Mouse (Mus musculus) kidney, postnatal 14 days (tissue): ENCODE results near the gene Trabd2b.

Source experiments
- DNase-seq: peaks from one replicate; pipeline ENCODE4 v3.0.0; 2022; ENCODE audit warnings: mixed read lengths

The Trabd2b gene

DNA sequence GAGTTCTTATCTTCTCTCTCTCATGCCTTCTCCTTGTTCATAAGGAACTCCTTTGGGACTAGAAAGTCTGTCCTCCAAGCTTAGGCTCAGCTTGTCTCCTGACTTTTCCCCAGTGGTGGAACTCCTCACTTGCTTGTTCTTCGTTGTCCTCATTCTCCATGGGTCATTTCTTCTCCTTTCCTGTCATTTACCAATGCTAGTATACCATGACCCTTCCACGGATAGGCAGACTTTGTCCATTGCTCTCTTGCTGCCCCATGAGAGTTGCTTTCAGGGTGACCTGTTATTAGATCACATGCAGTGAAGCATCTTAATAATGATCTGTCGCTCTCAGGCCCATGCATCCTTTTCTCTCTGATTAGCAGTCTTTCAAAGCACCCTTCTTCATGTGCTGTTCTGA lies 46.6 kb downstream of the Trabd2b start:
- DNase-seq, result no peak

DNA sequence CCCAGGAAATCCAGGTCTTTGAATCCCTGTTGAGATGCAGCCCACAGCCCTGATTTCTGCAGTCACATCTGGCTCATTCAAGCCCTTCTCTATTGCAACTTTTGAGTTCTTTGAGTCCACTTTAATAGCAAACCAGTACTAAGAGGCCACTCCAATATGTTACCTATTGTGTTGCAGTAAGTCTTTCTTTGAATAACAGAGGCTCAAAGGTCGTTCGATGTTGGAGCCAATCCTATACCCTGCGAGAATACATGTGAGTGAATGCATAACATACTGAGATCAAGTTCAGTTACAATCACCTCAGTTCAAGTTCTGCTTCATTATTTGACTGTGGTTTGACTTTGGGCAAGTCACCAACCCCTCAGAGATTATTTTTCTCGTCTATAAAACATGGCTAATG lies 47.5 kb downstream of the Trabd2b start:
- peak; percentile 59 for DNase-seq

DNA sequence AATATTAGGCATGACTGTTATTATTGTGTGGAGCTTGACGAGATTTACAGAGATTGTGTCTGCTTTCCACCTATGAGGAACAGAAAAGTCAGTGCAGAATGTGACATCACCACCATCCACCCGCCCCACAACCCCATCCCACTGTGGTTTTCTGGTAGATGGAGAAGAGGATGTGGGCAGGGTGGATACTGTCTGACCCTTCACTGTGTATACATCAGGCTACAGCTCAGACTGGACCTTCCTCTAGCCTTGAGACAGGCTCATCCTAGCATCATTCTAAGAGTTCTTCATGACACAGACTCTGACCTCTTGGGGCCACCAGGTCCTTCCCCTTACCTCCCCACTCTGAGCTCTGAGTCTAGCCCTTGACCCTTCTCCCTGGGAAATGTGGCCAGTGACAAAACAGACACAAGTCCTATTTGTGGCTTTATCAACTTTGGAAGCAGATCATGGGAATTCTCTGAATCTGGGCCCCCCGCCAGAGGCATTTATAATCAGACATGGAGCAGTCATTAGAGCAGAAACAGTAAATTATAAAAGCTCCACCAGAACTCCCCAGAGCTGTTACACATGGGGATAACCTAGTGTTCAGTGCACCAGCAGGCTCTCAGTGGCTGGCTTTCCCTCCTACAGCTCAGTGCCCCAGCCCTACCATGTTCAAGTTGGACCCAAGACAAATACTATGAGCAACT lies 48.1 kb downstream of the Trabd2b start:
- DNase-seq, result peak; percentile 66

DNA sequence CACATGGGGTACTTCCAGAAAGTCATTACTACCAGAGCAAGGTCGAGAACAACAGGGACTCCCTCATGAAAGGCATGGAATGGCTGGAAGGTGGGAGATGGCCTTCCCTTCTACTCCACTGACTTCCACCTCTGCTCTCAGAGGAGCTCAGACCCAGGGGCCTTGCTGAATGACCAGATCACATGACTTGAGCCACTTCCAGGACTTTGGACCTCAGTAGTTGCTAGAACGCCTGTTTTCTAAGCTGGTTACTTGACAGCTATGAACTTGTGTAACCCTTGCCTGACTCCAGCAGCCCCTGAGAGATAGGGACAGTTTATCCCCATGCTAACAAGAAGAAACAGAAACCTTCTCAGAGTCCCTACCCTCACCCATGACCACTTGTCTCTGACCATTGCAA lies 50.6 kb downstream of the Trabd2b start:
- peak; percentile 75 for DNase-seq

GRCm38 (mm10) chr4:114459591-114459990 lies 53.1 kb downstream of the Trabd2b start:
- DNase-seq, result no peak

DNA sequence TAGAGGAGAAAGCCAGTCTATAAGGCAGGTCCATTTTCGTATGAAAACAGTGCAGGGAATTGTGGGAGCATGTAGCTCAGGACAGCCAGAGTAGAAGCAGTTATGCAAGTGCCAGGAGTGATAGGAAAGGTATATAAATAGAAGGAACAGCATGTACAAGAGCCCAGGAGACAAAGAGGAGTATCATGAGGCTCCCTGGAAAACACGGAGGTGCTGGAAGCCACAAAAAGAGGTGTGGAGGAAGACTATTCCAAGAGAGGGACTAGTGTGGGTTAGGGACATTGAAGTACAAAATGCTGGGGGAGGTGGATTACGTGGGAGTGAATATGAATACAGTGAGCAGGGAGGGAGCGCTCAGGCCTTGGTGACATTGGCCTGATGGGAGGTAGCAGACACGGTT lies 53.9 kb downstream of the Trabd2b start:
- DNase-seq, result no peak

GRCm38 (mm10) chr4:114461093-114461492 lies 54.6 kb downstream of the Trabd2b start:
- DNase-seq, result no peak

GRCm38 (mm10) chr4:114465641-114466040 lies 59.1 kb downstream of the Trabd2b start:
- peak; percentile 65 for DNase-seq

GRCm38 (mm10) chr4:114467371-114468094 lies 61.0 kb downstream of the Trabd2b start:
- peak; percentile 69 for DNase-seq

GRCm38 (mm10) chr4:114468095-114468429 lies 61.5 kb downstream of the Trabd2b start:
- DNase-seq, result no peak

GRCm38 (mm10) chr4:114469881-114470280 lies 63.4 kb downstream of the Trabd2b start:
- no peak for DNase-seq

DNA sequence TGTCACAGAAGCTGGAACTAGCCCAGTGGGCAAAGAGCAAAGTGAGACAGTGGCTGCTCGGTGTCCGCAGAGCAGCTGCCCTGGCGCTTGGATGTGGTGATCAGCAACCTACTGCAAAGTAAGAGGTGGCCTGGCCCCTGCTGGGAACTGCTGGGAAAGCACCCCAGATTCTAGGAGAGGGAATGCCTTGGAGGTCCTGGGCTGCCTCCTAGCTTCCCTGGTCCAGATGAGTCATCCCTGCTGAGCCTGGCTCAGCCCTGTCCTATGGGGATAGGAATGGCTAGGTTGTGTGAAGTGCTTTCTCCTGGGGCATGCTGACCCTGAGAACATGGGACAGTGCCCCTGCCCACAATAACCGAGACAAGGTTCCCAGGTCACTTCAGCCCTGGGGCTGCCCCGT lies 65.6 kb downstream of the Trabd2b start:
- peak; percentile 69 for DNase-seq

- no peak for DNase-seq
Observed at GRCm38 (mm10) chr4:114476316-114476715, 69.8 kb downstream of the Trabd2b start.

- DNase-seq, result no peak
Observed at GRCm38 (mm10) chr4:114477082-114477771, 70.7 kb downstream of the Trabd2b start.

GRCm38 (mm10) chr4:114481518-114481917 lies 75.0 kb downstream of the Trabd2b start:
- no peak for DNase-seq

DNA sequence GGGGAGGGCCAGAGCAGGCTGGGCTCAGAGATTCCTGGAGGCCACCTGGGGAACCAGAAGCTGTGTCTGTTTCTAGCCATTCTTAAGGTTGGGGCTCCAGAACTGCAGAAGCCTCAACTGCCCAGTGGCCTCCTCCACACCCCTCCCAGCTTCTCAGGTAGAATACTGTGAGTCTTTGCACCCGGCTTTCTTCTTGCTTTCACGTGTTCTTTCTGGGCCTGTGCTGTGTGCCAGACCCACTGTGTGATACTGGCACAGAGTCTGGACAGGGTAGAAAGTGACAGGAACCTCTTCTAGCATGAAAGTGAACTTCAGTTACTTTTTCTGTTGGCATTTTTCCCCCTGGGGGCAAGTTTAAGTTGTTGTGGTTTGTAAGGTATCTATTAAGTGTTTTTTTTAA lies 77.6 kb downstream of the Trabd2b start:
- no peak for DNase-seq

DNA sequence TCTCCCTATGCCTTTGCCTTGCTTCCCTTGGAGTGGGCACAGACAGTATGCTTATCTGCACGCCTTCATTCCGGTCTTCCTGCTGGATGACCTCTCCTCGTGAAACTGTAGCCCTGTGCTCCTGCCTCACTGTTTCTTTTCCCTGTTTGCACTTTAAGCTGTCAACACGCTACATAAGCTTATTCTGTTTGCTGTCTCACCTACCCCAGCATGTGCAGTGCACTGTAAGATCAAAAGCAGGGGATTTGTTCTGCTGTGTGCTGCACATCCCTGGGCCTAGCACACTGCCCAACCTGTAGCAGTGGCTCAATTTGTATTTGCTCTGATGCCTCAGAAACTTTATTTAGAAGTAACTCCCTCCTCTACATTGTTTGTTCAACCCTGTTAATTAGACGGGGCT lies 79.5 kb downstream of the Trabd2b start:
- no peak for DNase-seq

DNA sequence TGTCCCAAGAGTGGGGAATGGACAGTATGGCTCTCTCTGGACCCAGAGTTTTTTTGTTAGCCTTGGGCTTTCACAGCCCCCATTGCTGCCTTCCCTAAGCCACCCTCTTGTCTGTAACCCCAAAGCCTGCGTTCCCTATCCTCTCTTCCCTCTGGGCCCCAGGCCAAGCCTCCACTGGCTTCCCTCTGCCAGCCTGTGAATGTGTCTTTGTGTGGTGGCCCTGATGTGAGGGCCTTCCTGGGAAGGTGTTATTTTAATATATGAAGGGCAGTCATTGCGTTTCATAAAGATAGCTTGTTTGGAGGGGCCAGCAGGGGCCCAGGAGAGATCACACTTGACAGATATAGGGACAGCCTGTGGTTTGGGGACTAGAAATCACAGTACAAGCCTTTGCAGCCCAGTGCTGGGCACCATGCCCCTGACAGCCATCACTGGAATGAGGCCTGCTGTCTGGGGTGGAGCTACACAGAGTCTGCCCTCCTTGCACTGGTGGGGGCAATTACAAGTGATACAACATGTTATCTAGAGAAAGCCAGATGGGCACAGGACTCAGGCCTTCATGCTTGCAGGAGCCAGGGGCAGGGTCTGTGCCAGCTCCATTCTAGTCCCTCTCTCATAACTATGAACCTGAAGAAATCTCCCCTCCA lies 80.5 kb downstream of the Trabd2b start:
- no peak for DNase-seq

DNA sequence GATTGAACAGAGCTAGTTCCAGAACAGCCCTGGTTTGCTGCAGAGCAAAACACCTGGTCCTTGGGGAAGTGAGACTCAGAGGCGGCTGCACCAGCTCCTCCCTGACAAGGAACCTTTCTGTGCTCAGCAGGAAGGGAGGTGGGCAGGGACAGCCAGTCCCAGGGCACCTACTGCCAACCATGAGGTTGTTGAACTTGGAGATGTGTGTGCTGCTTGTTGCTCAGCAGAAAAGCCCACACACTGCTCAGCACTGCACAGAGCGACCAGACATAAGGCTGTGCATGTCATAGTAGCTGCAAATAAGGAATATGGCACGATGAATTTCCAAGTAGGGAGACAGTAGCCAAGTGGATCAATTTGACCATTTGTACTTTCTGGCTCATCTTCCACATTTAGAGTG lies 81.2 kb downstream of the Trabd2b start:
- no peak for DNase-seq

DNA sequence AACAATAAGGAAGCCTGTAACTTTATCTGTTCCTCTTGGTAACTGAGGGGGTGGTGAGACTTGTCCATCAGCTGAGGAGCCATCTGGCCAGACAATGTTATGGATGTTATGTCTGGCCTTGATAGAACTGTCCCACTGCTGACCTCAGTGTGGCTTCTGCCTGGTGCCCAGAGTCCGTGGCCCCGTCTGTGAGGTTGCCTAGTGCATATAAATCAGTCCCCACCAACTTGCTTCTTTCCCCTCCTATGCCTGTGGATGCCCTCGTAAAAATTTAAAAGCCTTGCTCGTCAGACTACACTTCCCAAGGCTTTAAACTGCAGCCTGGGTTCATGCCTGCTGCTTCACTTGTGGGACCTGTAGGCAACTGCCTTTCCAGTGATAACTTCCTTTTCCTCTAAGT lies 85.6 kb downstream of the Trabd2b start:
- no peak for DNase-seq

DNA sequence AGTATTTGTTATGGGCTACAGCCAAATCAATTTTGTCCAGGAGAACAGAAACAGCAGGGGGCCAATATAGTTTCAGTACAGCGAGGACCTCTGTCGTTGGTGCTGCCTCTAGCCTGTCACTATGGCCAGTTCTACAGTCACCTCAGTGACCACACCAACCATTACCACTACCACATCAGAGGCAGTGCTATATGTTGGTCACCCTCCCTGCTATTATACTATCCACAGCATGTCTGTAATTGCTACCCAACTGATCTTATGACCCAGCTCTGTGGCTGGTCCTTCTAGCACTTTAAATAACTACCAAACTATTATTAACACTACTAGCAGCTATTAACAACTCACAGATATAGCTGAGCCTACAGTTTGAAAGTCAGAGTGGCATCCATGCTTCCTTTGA lies 87.5 kb downstream of the Trabd2b start:
- no peak for DNase-seq

DNA sequence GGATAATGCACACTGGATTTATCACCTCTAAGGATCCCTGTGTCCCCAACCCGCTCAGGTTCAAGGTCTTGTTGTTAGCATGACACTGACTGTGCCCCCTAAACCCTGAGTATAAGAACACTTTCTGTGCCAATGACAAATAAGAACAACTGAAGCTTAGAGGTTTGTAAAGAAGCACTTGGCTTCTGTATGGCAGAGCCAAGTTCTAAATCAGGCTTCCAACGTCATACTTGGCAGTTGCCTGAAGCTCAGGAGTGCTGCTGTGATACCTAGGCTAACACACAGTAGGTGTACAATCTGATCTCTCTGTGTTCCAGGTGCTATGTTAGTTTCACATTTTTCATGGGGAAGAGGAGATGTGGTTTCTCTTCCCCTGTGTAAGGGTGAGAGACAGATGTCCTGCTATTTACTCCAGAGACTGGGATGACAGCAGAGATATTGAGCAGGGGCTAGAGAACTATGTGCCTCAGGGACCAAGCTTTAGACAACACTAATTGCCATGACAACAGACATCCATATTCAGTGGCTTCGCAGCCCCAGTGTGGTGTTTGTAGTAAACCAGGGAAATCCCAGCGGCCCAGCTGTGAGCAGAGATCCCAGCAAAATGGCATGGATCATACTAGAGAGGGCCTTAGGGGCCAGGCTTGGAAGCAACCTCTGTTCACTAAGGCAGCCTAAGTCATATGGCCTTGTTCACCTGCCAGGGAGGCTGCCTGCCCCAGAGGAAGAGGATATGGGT lies 89.3 kb downstream of the Trabd2b start:
- DNase-seq, result no peak

GRCm38 (mm10) chr4:114499650-114500049 lies 93.1 kb downstream of the Trabd2b start:
- peak; percentile 23 for DNase-seq
